Mouse (Mus musculus): ENCODE measurements around the gene Aplnr. TPM values are rescaled to one million over a fixed set of nuclear protein-coding genes. Genes with fewer than 3 reads are reported as not detected.

The Aplnr gene
- total RNA-seq, 2 experiments from 2014 or later: 1.00 to 1.1 TPM

DNA sequence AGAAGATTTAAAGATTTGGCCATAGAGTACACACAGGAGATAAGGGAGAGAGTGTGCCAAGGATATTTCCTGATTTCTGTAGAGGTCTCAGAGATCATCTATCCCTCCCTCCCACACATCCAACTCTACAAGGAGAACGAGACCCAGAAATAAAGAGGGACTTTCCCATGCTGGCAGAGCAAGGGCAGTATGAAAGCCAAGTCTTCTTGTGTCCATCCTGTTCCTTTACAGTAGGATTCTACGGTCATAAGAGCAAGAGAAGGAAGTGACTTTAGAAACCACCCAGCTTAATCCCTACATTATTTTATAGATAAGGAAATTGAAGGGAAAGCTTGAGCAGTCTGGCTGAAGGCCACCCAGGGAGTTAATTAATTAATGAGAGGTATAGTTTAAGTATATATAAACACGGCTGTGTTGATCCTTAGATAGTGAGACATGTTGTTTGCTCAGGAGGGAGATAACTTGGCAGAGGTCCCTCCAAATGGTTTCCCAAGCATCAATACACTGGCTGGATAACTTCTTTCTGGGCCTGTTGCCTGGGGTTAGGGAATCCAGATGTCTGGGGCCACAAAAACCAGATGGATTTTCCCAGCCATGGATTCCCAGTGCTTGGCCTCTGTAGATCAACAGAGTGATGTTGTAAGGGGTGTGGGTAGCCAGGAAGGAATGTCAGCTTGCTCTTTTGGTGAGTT is 36.2 kb downstream of the Aplnr start:
- intact Hi-C loops (cut with DNase I): no loop called here
- no peak for DNase-seq (ENCODE audit: low spot score in 2 of 2)

DNA sequence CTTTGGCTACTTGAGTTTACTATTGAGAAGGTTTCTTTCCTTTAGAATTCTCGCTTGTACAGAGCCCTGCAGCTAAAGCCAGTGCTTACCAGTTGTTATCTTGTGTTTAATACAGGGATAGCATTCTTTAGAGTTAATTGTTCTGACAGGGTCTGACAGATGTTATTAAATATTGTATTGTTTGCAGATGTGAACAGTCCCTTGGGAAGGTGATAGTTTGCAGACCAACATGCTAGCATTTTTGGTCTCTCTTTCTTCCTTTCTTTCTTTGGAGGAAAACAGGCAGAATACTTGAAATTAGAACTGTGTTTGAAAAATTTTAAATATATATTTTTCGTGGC is 36.7 kb downstream of the Aplnr start:
- intact Hi-C loops (cut with DNase I): no loop called here
- no peak for DNase-seq (ENCODE audit: low spot score in 2 of 2)

DNA sequence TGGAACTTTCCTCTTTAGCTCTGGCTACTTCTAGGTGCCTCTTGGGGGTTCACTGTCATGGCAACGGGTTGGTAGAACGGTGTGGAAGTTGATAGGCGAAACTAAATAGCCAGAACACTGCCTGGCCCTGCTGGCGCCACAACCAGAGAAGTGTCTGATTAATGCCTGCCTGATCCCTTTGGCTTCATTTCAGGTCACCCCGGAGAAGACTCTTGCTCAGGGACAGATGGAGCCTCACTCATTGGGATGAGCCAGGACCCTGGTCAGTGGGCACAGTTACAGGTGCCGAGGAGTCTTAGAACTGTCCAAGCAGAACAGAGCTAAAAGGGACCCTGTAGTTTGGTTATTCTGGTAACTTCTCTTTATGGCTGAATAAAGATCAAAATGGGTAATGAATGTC is 37.5 kb downstream of the Aplnr start:
- intact Hi-C loops (cut with DNase I): no loop called here
- no peak for DNase-seq (ENCODE audit: low spot score in 2 of 2)

DNA sequence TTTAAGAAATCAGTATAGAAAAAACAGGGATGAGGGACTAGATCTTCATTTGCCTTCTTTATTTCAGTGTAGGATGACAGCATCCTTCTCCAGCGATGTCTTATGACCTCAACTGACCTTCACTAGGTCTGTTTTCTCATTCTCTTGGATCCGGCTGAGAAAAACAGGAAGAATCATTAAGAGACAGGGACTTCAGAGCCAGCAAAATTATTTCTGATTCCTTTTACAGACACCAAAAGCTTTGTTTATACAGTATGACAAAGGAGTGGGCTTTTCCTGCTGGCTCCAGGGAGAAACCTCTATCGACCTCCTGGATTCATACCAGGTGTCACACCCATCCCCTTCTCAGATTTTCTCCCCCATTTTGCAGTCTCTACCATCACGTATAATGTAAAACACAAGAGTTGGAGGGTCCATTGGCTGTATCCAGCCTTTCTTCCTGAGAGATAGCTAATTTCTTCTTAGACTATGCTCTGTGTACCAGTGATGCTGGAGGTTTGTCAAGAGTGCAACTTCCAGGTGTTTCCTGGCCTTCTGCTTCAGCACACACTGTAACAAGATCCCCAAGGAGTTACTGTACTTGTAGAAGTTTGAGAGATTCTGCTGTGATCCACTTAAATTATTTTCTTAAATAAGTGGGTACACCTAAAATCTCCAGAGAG is 42.2 kb downstream of the Aplnr start:
- no peak for DNase-seq (ENCODE audit: low spot score in 2 of 2)
- intact Hi-C loops (cut with DNase I): no loop called here

DNA sequence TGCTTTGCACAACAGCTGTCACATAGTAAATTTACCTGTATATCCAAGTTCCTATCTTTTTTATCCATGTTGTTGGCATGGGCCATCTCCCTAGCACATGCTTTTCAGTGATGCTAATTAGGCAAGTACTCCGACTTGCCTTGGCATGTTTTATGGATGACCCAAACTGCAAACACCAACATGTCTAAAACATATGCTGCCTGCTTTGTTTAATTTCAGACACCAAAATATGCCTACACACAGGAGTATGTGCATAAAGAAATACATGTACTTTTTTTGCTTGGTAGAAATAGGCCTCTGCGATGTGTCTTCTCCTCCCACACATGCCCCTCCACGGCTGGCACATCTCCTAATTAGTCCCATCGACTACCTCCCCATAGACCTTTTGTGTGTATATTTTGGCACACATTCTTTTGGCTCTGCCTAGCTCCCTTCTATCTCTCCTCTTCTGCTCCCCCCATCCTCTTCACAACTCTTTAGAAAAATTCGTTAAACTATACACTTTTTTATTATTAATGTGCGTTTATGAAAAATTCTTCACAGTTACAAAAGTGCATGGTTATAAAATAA is 51.6 kb downstream of the Aplnr start:
- DNase-seq (ENCODE audit: low spot score in 2 of 2): no peak
- intact Hi-C loops (cut with DNase I): no loop called here

Other genes starting within 250 kb of the Aplnr start
- gene Rtn4rl2, start 249.5 kb upstream of the Aplnr start, total RNA-seq (2021): 10 to 100 TPM; 90.0 to 92.0 TPM
- gene Slc43a3, start 199.6 kb upstream of the Aplnr start, total RNA-seq (2021): under 1 TPM; 0.29 to 0.32 TPM
- not detected for gene Prg2, start 155.8 kb upstream of the Aplnr start, total RNA-seq (2021)
- not detected for gene Prg3, start 148.0 kb upstream of the Aplnr start, total RNA-seq (2021)
- 100 to 1,000 TPM in 1 of 2 experiments, 10 to 100 TPM in 1; 94.2 to 109 TPM for gene Ssrp1, start 99.0 kb upstream of the Aplnr start, total RNA-seq (2021)
- 1 to 10 TPM; 1.6 to 2.3 TPM for gene P2rx3, start 98.8 kb upstream of the Aplnr start, total RNA-seq (2021)
- gene Tnks1bp1, start 88.2 kb upstream of the Aplnr start, total RNA-seq (2021): 100 to 1,000 TPM; 109 to 131 TPM
- gene Lrrc55, start 61.0 kb downstream of the Aplnr start, total RNA-seq (2021): 10 to 100 TPM; 33.8 to 37.0 TPM
- gene Olfr987, start 203.1 kb downstream of the Aplnr start, total RNA-seq (2021): not detected
- gene Olfr988, start 227.0 kb downstream of the Aplnr start, total RNA-seq (2021): not detected

All from left cerebral cortex, postnatal 36 days (tissue).